Mouse (Mus musculus) intestine, postnatal 0 days (tissue): Measurements from ENCODE around the gene Dbp. TPM values are rescaled to one million over a fixed set of nuclear protein-coding genes. Genes with fewer than 3 reads are reported as not detected.
A peak's percentile ranks its signal among the peaks of the same experiment; 100 is the strongest.

ENCODE experiments used
- ATAC-seq: fragments of 200-750 bp; cut with Nextera tagmentation; 2 replicates; pipeline ENCODE4 v1.8.0; 2017; ENCODE audit warnings: mild to moderate bottlenecking, moderate TSS enrichment, moderate library complexity
- H3K27ac ChIP-seq: fragments of 300-500 bp; sonication (generic); 2 replicates; pipeline ENCODE4 v1.5.1; 2014; ENCODE audit warnings: mild to moderate bottlenecking, low read depth, low read length, moderate library complexity
- H3K27me3 ChIP-seq: fragments of 300-500 bp; sonication (generic); replicated peaks from 2 replicates; pipeline ENCODE4 v1.6.1; 2014; ENCODE audit warnings: low read length, mixed read lengths; ENCODE audit not compliant: control insufficient read depth, insufficient read depth
- H3K36me3 ChIP-seq: fragments of 300-500 bp; sonication (generic); 2 replicates; pipeline ENCODE4 v1.6.1; 2014; ENCODE audit warnings: mild to moderate bottlenecking, moderate library complexity; ENCODE audit not compliant: control insufficient read depth, insufficient read depth
- H3K4me1 ChIP-seq: fragments of 300-500 bp; sonication (generic); replicated peaks from 2 replicates; pipeline ENCODE4 v1.6.1; 2014; ENCODE audit warnings: antibody characterized with exemption, low read length, mixed read lengths; ENCODE audit not compliant: control insufficient read depth, insufficient read depth
- H3K4me2 ChIP-seq: fragments of 300-500 bp; sonication (generic); replicated peaks from 2 replicates; pipeline ENCODE4 v1.6.1; 2014; ENCODE audit warnings: low read depth, mild to moderate bottlenecking, moderate library complexity
- H3K4me3 ChIP-seq: fragments of 300-500 bp; sonication (generic); 2 replicates; pipeline ENCODE4 v1.5.1; 2014; ENCODE audit warnings: low read depth, low read length
- H3K9ac ChIP-seq: fragments of 300-500 bp; sonication (generic); 2 replicates; pipeline ENCODE4 v1.6.1; 2014; ENCODE audit warnings: mild to moderate bottlenecking, low read depth, low read length
- H3K9me3 ChIP-seq: fragments of 300-500 bp; sonication (generic); 2 replicates; pipeline ENCODE4 v1.6.1; 2016; ENCODE audit warnings: mixed run types; ENCODE audit not compliant: control insufficient read depth
- CTCF ChIP-seq: sonication (generic); IDR thresholded peaks from 2 replicates; pipeline ENCODE4 v1.5.1; 2016; ENCODE audit warnings: low read depth, mild to moderate bottlenecking, control low read depth, antibody characterized with exemption, moderate library complexity
- WGBS: fragments of 180-500 bp; shearing (Covaris S2); extraction: QIAGEN DNeasy Blood & Tissue Kit; methylation state at CpG from one replicate; pipeline ENCODE4 v1.1.7; 2014; 5-methylcytosine and 5-hydroxymethylcytosine counted together
- polyA plus RNA-seq: library from polyadenylated mRNA; unstranded; fragments of >200 nt; fragmentation: Nextera tagmentation; extraction: Ambion mirVana; gene quantifications from 2 replicates; pipeline ENCODE4 v1.2.1, GENCODE M21; 2015

Dbp gene
- polyA plus RNA-seq, 1 experiment from 2014 or later: 6.9 TPM

GRCm38 (mm10) chr7:45720413-45721233 is 15.7 kb downstream of the Dbp start, which contains the start of gene Fam83e:
Fam83e (plus strand) TSS chr7:45721212.
- H3K27ac ChIP-seq: peak within 1 kb of the TSS; percentile 86
- peaks cover 15% of the 10 kb centered on the region; the same call in 1 of the 2 replicates for H3K4me1 ChIP-seq
- 56% methylated on average over 14 of the region's 14 CpGs for WGBS
- H3K4me2 ChIP-seq: peak within 1 kb of the TSS; percentile 78
- no peaks in the 10 kb centered on the region for H3K9me3 ChIP-seq
- H3K4me3 ChIP-seq: peak within 1 kb of the TSS; percentile 33
- H3K9ac ChIP-seq: peak within 1 kb of the TSS; percentile 45
- no peaks in the 10 kb centered on the region for H3K27me3 ChIP-seq
- peaks cover 49% of the 10 kb centered on the region for H3K36me3 ChIP-seq
- TF ChIP-seq CTCF: peak; percentile 50
- peak; percentile 70 for ATAC-seq

DNA sequence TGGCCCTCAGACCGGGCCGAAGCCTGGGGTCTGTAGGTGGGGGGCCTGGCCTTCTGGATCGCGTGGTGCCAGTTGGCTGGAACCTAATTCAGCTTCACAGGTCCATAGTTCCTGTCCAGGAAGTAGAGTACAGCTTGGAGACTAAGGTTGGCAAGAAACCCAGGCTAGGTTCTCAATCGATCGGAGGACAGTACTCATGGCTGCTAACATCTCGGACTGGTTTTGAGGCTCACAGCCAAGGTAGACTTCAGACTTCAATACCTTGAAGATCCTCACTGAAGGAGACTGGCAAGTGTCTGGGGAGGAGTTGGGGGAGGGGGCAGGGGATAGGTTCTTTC is 16.3 kb downstream of the Dbp start:
- H3K27ac ChIP-seq: peak overlapping the region; percentile 86
- ATAC-seq: no peak
- peaks cover 52% of the 10 kb centered on the region for H3K36me3 ChIP-seq
- H3K4me3 ChIP-seq: peak overlapping the region; percentile 33
- peaks cover 9% of the 10 kb centered on the region; the same call in 1 of the 2 replicates for H3K4me1 ChIP-seq
- TF ChIP-seq CTCF: no peak
- H3K27me3 ChIP-seq: no peaks in the 10 kb centered on the region
- 38% methylated on average over 7 of the region's 7 CpGs for WGBS
- peak overlapping the region; percentile 57 for H3K4me2 ChIP-seq
- H3K9me3 ChIP-seq: no peaks in the 10 kb centered on the region
- H3K9ac ChIP-seq: peak overlapping the region; percentile 45

DNA sequence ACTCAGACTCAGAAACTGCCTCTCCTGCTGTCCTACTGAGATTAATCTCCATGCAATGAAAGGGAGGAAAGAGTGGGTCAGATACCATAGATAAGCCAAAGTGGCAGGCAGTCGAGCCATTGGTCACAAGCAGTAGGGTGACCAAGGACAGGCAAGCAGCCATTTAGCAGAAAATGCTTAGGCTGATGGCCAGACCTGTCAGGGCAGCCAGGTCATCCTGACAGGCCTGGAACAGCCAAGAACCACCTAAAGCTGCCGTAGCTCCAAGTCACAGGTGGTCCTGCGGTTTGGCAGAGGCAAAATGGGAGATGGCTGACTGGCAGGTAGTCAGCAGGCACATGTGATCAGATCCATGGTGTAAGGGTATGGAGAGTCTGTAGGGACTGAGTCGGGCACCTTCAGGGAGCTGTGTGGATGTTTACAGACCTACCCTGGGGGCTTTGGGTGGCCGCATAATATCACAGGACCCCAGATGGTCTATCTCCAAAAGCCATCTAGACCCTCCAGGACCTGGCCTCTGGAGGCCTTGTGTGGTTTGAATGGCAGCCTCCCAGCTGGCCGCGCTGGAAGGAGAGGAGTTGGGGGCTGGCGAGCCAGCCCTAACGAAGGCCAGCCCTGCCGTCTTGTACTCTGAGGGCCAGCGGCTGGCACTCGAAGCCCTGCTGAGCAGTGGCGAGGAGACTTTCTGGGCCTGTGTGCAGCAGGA is 16.9 kb downstream of the Dbp start:
- Histone ChIP-seq H3K9ac (peak overlapping the region; percentile 45), H3K27ac (peak overlapping the region; percentile 86), H3K4me2 (peak overlapping the region; percentile 57), H3K4me3 (peak overlapping the region; percentile 33), H3K9me3 (no peaks in the 10 kb centered on the region), H3K27me3 (no peaks in the 10 kb centered on the region), H3K4me1 (0 out of 2 replicates have a peak, but pooled peaks cover 6% of the 10 kb centered on the region), H3K36me3 (peaks cover 52% of the 10 kb centered on the region)
- no peak for ATAC-seq
- WGBS: 58% methylated on average over 13 of the region's 13 CpGs
- no peak for TF ChIP-seq CTCF

DNA sequence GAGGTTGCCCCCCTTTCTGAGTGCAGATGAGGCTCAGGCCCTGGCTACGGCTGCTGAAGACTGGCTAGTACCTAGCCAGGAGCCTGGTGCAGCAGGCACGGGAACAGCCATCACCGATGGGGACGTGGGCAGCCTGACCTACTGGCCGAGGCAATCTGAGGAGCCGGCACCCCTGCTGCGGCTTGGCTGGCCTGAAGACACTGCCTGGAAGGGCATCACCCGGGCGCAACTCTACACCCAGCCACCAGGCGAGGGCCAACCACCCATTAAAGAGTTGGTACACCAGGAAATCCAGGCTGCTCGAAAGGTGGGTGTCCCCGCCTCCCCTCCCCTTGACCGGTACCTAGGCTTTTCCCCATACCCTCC is 17.4 kb downstream of the Dbp start:
- 0 out of 2 replicates have a peak, but pooled peaks have one; percentile 1 for ATAC-seq
- no peaks in the 10 kb centered on the region for H3K9me3 ChIP-seq
- WGBS: 52% methylated on average over 13 of the region's 13 CpGs
- H3K4me1 ChIP-seq: 0 out of 2 replicates have a peak, but pooled peaks cover 2% of the 10 kb centered on the region
- H3K27me3 ChIP-seq: no peaks in the 10 kb centered on the region
- peak overlapping the region; percentile 86 for H3K27ac ChIP-seq
- peaks cover 52% of the 10 kb centered on the region for H3K36me3 ChIP-seq
- TF ChIP-seq CTCF: peak; percentile 48
- peak overlapping the region; percentile 57 for H3K4me2 ChIP-seq
- peak overlapping the region; percentile 33 for H3K4me3 ChIP-seq
- peak overlapping the region; percentile 45 for H3K9ac ChIP-seq

DNA sequence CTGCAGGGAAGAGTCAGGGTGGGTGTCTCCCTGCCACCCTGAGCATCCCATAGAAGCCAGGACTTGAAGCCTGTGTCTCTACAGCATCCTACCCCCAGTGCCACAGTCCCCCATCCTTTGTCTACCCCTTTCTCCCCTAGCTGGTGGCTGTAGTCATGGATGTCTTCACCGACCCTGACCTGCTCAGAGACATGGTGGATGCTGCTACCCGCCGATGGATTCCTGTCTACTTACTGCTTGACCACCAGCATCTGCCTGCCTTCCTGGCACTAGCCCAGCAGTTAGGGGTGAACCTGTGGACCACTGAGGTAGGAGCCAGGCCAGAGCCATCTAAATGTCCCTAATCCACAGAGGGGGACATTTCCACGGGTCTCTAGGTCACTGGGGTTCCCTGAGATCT is 18.4 kb downstream of the Dbp start:
- WGBS: 86% methylated on average over 4 of the region's 4 CpGs
- no peak overlapping the region for H3K4me3 ChIP-seq
- no peak for TF ChIP-seq CTCF

GRCm38 (mm10) chr7:45723781-45724180 is 18.9 kb downstream of the Dbp start:
- Histone ChIP-seq H3K9ac (no peak overlapping the region), H3K27ac (no peak overlapping the region; the same call in 1 of the 2 replicates), H3K36me3 (peaks cover 53% of the 10 kb centered on the region), H3K4me1 (0 out of 2 replicates have a peak, but pooled peaks cover 2% of the 10 kb centered on the region), H3K9me3 (no peaks in the 10 kb centered on the region), H3K4me3 (no peak overlapping the region), H3K4me2 (no peak overlapping the region), H3K27me3 (no peaks in the 10 kb centered on the region)
- TF ChIP-seq CTCF: no peak
- no peak for ATAC-seq
- WGBS: 90% methylated on average over 14 of the region's 14 CpGs

More for the DNA sequence above, 18.4 kb downstream of the Dbp start:
- no peak overlapping the region for H3K9ac ChIP-seq
- peak overlapping the region; percentile 86; the same call in 1 of the 2 replicates for H3K27ac ChIP-seq
- peaks cover 52% of the 10 kb centered on the region for H3K36me3 ChIP-seq
- H3K27me3 ChIP-seq: no peaks in the 10 kb centered on the region
- ATAC-seq: no peak
- H3K9me3 ChIP-seq: no peaks in the 10 kb centered on the region
- H3K4me2 ChIP-seq: peak overlapping the region; percentile 57; the same call in 1 of the 2 replicates
- 0 out of 2 replicates have a peak, but pooled peaks cover 2% of the 10 kb centered on the region for H3K4me1 ChIP-seq
